Mouse (Mus musculus) ES-E14 (cell line): ENCODE results near the gene Cog5. TPM values are rescaled to one million over a fixed set of nuclear protein-coding genes. Genes with fewer than 3 reads are reported as not detected.

Source experiments
- DNase-seq: peaks from one replicate; pipeline ENCODE4 v3.0.0-alpha.2; 2013; ENCODE audit warnings: low read depth, low spot score
- H3K27ac ChIP-seq: 2 replicates; pipeline ENCODE4 v1.5.1; 2012; ENCODE audit warnings: low read depth, mild to moderate bottlenecking, low read length, moderate library complexity, mixed read lengths; ENCODE audit not compliant: poor library complexity, insufficient read depth, severe bottlenecking
- H3K36me3 ChIP-seq: 2 replicates; pipeline ENCODE4 v1.6.1; 2012; ENCODE audit warnings: mild to moderate bottlenecking, low read length, moderate library complexity, mixed read lengths; ENCODE audit not compliant: control insufficient read depth, poor library complexity, insufficient read depth, severe bottlenecking
- H3K4me1 ChIP-seq, 2 experiments: fragments of 150-350 bp in 1 of 2; sonication (generic) in 1 of 2; 2 replicates each; pipeline ENCODE4 v1.6.1; 2012; ENCODE audit warnings: low read length in 2 of 2, mild to moderate bottlenecking in 1 of 2, mixed read lengths in 1 of 2; ENCODE audit not compliant: control insufficient read depth in 2 of 2, insufficient read depth in 2 of 2, poor library complexity in 1 of 2
- H3K4me3 ChIP-seq, 2 experiments: fragments of 150-350 bp in 1 of 2; sonication (generic) in 1 of 2; 2 replicates each; pipeline ENCODE4 v1.5.1; 2012; ENCODE audit warnings: low read length in 2 of 2, low read depth in 1 of 2, mild to moderate bottlenecking in 1 of 2, mixed read lengths in 1 of 2; ENCODE audit not compliant: insufficient read depth in 1 of 2, poor library complexity in 1 of 2, severe bottlenecking in 1 of 2
- H3K9ac ChIP-seq: 2 replicates; pipeline ENCODE4 v1.6.1; 2012; ENCODE audit warnings: low read depth, mild to moderate bottlenecking, low read length, mixed read lengths; ENCODE audit not compliant: poor library complexity, insufficient read depth, severe bottlenecking
- H3K9me3 ChIP-seq: fragments of 150-350 bp; sonication (generic); 2 replicates; pipeline ENCODE4 v1.6.1; 2012; ENCODE audit warnings: low read depth, mild to moderate bottlenecking, low read length; ENCODE audit not compliant: control insufficient read depth, insufficient read depth
- CHD2 ChIP-seq: IDR thresholded peaks from 2 replicates; pipeline ENCODE4 v1.6.1; 2014; ENCODE audit warnings: mild to moderate bottlenecking, low read depth, low read length, inconsistent platforms
- HCFC1 ChIP-seq: IDR thresholded peaks from 2 replicates; pipeline ENCODE4 v1.6.1; 2012; ENCODE audit warnings: low read length, inconsistent platforms, borderline replicate concordance; ENCODE audit not compliant: insufficient read depth
- MAFK ChIP-seq: IDR thresholded peaks from 2 replicates; pipeline ENCODE4 v1.6.1; 2014; ENCODE audit warnings: mild to moderate bottlenecking, low read depth, low read length, inconsistent platforms; ENCODE audit not compliant: insufficient read depth
- ZC3H11A ChIP-seq: IDR thresholded peaks from 2 replicates; pipeline ENCODE4 v1.6.1; 2012; ENCODE audit warnings: low read depth, mild to moderate bottlenecking, inconsistent platforms, low read length, borderline replicate concordance
- ZNF384 ChIP-seq: IDR thresholded peaks from 2 replicates; pipeline ENCODE4 v1.6.1; 2012; ENCODE audit warnings: low read depth, low read length, inconsistent platforms
- in situ Hi-C, 2 experiments: fragments of 600-800 bp; cut with MboI; formaldehyde crosslinking; loops; one replicate each; pipeline ENCODE4 v1.15.1; 2025; ENCODE audit warnings: low sequenced_read_pairs in 2 of 2, inconsistent platforms in 1 of 2; ENCODE audit not compliant: unreplicated experiment in 2 of 2
- total RNA-seq: library from RNA; depleted of rRNA; stranded (reverse); fragments of 300-350 nt; gene quantifications from 2 replicates; pipeline ENCODE4 v1.2.3, GENCODE M21; 2012

Gene Cog5
- total RNA-seq, 1 experiment, result 33.3 TPM

DNA sequence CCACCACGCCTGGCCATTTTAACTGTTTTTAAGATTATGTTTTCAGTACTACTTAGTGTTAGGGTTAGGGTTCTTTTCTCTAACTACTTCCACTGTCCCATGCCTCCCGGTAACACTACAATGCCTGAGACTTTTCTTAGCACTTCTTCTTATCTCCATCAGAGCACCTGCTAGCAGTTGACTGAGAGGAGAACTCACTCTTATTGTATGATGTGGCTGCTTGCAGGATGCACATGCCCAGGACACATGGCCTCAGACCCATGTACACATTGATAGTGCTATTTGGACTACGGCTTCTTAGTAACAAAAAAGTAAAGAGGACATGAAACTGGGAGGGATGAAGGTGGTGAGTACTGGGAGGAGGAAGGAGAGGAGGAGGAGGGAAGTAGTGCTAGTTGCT is 133.9 kb downstream of the Cog5 start:
- Histone ChIP-seq H3K4me1 (no peaks in the 10 kb centered on the region), H3K9ac (no peak overlapping the region), H3K36me3 (no peaks in the 10 kb centered on the region), H3K4me3 (no peak overlapping the region), H3K9me3 (no peaks in the 10 kb centered on the region), H3K27ac (no peak overlapping the region)
- in situ Hi-C loops, result no loop called here
- no peak for DNase-seq
- TF ChIP-seq MAFK, result no peak
- no peak for TF ChIP-seq CHD2
- no peak for TF ChIP-seq HCFC1
- TF ChIP-seq ZNF384, result no peak
- no peak for TF ChIP-seq ZC3H11A

GRCm38 (mm10) chr12:31806410-31807154 is 151.9 kb downstream of the Cog5 start:
- Histone ChIP-seq H3K4me3 (no peak overlapping the region), H3K9me3 (no peaks in the 10 kb centered on the region), H3K36me3 (no peaks in the 10 kb centered on the region), H3K9ac (no peak overlapping the region), H3K27ac (no peak overlapping the region), H3K4me1 (no peaks in the 10 kb centered on the region)
- no peak for DNase-seq
- TF ChIP-seq HCFC1, result no peak
- no peak for TF ChIP-seq ZC3H11A
- TF ChIP-seq MAFK, result no peak
- TF ChIP-seq CHD2, result no peak
- no peak for TF ChIP-seq ZNF384
- in situ Hi-C loops, result no loop called here

DNA sequence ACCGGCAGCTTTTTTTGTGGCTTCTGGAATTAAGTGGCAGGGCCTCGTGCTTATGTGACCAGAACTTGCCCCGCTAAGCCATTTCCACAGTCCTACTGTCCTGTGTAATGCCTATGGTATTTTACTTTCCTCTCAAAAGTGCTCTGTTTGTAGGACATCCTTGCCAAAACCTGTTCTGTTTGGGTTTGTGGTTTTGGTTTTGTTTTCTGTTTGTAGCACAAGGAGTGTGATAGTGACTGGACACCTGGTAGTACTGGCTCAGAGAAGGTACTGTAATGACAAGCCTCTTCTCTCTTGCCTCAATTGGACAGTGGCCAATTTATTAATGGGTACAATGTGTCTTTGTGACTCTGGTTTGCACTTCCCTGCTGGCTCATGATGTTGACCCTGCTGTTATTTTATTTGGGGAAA is 163.4 kb downstream of the Cog5 start:
- Histone ChIP-seq H3K4me1 (no peaks in the 10 kb centered on the region), H3K27ac (no peak overlapping the region), H3K4me3 (no peak overlapping the region), H3K9me3 (no peaks in the 10 kb centered on the region), H3K9ac (no peak overlapping the region), H3K36me3 (no peaks in the 10 kb centered on the region; the same call in 1 of the 2 replicates)
- in situ Hi-C loops, result no loop called here
- TF ChIP-seq MAFK (no peak), ZNF384 (no peak), ZC3H11A (no peak), CHD2 (no peak), HCFC1 (no peak)
- no peak for DNase-seq

GRCm38 (mm10) chr12:31819096-31819495 is 164.4 kb downstream of the Cog5 start:
- in situ Hi-C loops, result no loop called here
- DNase-seq, result no peak
- Histone ChIP-seq H3K9me3 (no peaks in the 10 kb centered on the region), H3K27ac (no peak overlapping the region), H3K4me1 (no peaks in the 10 kb centered on the region), H3K9ac (no peak overlapping the region), H3K4me3 (no peak overlapping the region), H3K36me3 (no peaks in the 10 kb centered on the region; the same call in 1 of the 2 replicates)
- TF ChIP-seq ZC3H11A (no peak), HCFC1 (no peak), MAFK (no peak), CHD2 (no peak), ZNF384 (no peak)

- no peak overlapping the region for H3K4me3 ChIP-seq
- in situ Hi-C loops, result no loop called here
- no peaks in the 10 kb centered on the region for H3K4me1 ChIP-seq
- no peak overlapping the region for H3K9ac ChIP-seq
- TF ChIP-seq ZC3H11A (no peak), ZNF384 (no peak), MAFK (no peak), CHD2 (no peak), HCFC1 (no peak)
- DNase-seq, result no peak
- H3K36me3 ChIP-seq, result no peaks in the 10 kb centered on the region; the same call in 1 of the 2 replicates
- no peak overlapping the region for H3K27ac ChIP-seq
- H3K9me3 ChIP-seq, result no peaks in the 10 kb centered on the region
These were observed 164.9 kb downstream of the Cog5 start for GRCm38 (mm10) chr12:31819520-31819919.
